Mouse (Mus musculus): ENCODE data around the gene Gm20388.

Gm20388 gene

GRCm38 (mm10) chr8:120890068-120890467, 979.4 kb downstream of the Gm20388 start:
- in situ Hi-C loops (cut with MboI, MseI), result no loop called here

GRCm38 (mm10) chr8:120895009-120895408, 984.4 kb downstream of the Gm20388 start:
- in situ Hi-C loops (cut with MboI, MseI), result no loop called here

- in situ Hi-C loops (cut with MboI, MseI), result no loop called here
Observed at GRCm38 (mm10) chr8:120895600-120895999, 985.0 kb downstream of the Gm20388 start.

- in situ Hi-C loops (cut with MboI, MseI), result no loop called here
Observed at GRCm38 (mm10) chr8:120896203-120896602, 985.6 kb downstream of the Gm20388 start.

GRCm38 (mm10) chr8:120898008-120898407, 987.4 kb downstream of the Gm20388 start:
- in situ Hi-C loops (cut with MboI, MseI), result no loop called here

GRCm38 (mm10) chr8:120898828-120899407, 988.3 kb downstream of the Gm20388 start:
- in situ Hi-C loops (cut with MboI, MseI), result no loop called here

GRCm38 (mm10) chr8:120902346-120902745, 991.7 kb downstream of the Gm20388 start:
- in situ Hi-C loops (cut with MboI, MseI), result no loop called here

GRCm38 (mm10) chr8:120907671-120908070, 997.0 kb downstream of the Gm20388 start:
- in situ Hi-C loops (cut with MboI, MseI), result no loop called here

GRCm38 (mm10) chr8:120910936-120911335, 1000.3 kb downstream of the Gm20388 start:
- in situ Hi-C loops (cut with MboI, MseI), result no loop called here

- in situ Hi-C loops (cut with MboI, MseI), result no loop called here
Observed at GRCm38 (mm10) chr8:120912463-120912862, 1001.8 kb downstream of the Gm20388 start.

GRCm38 (mm10) chr8:120916831-120917435, 1006.3 kb downstream of the Gm20388 start:
- in situ Hi-C loops (cut with MboI, MseI), result no loop called here

GRCm38 (mm10) chr8:120920527-120920926, 1009.9 kb downstream of the Gm20388 start:
- in situ Hi-C loops (cut with MboI, MseI), result no loop called here

GRCm38 (mm10) chr8:120926201-120926600, 1015.6 kb downstream of the Gm20388 start:
- in situ Hi-C loops (cut with MboI, MseI), result no loop called here

- in situ Hi-C loops (cut with MboI, MseI), result no loop called here
Observed at GRCm38 (mm10) chr8:120928082-120928481, 1017.4 kb downstream of the Gm20388 start.

- in situ Hi-C loops (cut with MboI, MseI), result no loop called here
Observed at GRCm38 (mm10) chr8:120934596-120934995, 1024.0 kb downstream of the Gm20388 start.

GRCm38 (mm10) chr8:120936685-120937084, 1026.0 kb downstream of the Gm20388 start:
- in situ Hi-C loops (cut with MboI, MseI), result no loop called here

GRCm38 (mm10) chr8:120937474-120937873, 1026.8 kb downstream of the Gm20388 start:
- in situ Hi-C loops (cut with MboI, MseI), result no loop called here

- in situ Hi-C loops (cut with MboI, MseI), result no loop called here
Observed at GRCm38 (mm10) chr8:120940287-120940686, 1029.6 kb downstream of the Gm20388 start.

GRCm38 (mm10) chr8:120947240-120947639, 1036.6 kb downstream of the Gm20388 start:
- in situ Hi-C loops (cut with MboI, MseI), result no loop called here

GRCm38 (mm10) chr8:120948050-120948595, 1037.5 kb downstream of the Gm20388 start:
- in situ Hi-C loops (cut with MboI, MseI), result no loop called here

- in situ Hi-C loops (cut with MboI, MseI), result no loop called here
Observed at GRCm38 (mm10) chr8:120948620-120949491, 1038.2 kb downstream of the Gm20388 start.

- in situ Hi-C loops (cut with MboI, MseI), result no loop called here
Observed at GRCm38 (mm10) chr8:120950674-120951218, 1040.1 kb downstream of the Gm20388 start.

All from T-helper 1 cell (primary cell).